Mouse (Mus musculus) small intestine, adult 2 months (tissue): ENCODE measurements around the gene Wdr81.

Experiments
- CTCF ChIP-seq: fragments of 200-500 bp; IDR thresholded peaks from 2 replicates; pipeline ENCODE4 v1.5.1; 2012; ENCODE audit warnings: low read depth, mild to moderate bottlenecking, control low read depth, inconsistent platforms, low read length, moderate library complexity, mixed read lengths; ENCODE audit not compliant: insufficient replicate concordance, insufficient read length; ENCODE audit errors: extremely low read depth
- POLR2A ChIP-seq: fragments of 200-500 bp; IDR thresholded peaks from 2 replicates; pipeline ENCODE4 v1.6.1; 2012; ENCODE audit warnings: low read depth, mild to moderate bottlenecking, control low read depth, inconsistent platforms, low read length, moderate library complexity

DNA sequence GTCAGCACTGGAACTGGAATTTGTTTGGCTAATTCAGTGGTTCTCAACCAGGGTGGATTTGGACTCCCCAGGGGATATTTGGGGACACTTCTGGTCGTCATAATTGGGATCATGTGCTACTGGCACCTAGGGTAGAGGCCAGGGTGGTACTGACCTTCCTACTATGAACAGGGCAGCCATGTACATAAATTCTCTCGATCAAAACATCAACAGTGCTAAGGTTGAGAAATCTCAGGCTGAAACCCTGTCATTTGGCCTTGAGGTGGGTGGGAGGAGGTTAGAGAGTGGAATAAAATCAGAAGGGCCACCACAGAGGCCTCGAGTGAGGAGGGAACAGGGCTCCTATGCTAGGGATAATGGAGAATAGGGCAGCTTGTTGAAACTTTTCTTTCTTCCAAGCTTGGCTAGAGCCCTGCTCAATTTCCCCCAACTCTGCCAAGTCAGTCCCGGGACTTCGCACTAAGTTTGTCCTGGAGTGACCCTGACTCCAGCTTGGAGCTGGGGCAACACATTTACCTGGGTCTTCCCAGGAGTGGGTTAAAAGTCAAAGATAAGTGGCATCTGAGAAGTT lies 4.7 kb upstream of the Wdr81 start:
- TF ChIP-seq POLR2A = no peak
- TF ChIP-seq CTCF = no peak
